Mouse (Mus musculus) intestine, embryonic 16.5 days (tissue): ENCODE measurements at regions not wholly inside any gene's neighbourhood (a gene's known extent, or its start where the extent isn't known, plus 50 kb on each side); places are given as distances from the start of the nearest gene placed in this dataset.
A peak's percentile ranks its signal among the peaks of the same experiment; 100 is the strongest.

ENCODE experiments used
- ATAC-seq: fragments of 200-750 bp; cut with Nextera tagmentation; 2 replicates; pipeline ENCODE4 v1.8.0; 2017; ENCODE audit warnings: moderate TSS enrichment, moderate library complexity
- H3K27ac ChIP-seq: fragments of 300-500 bp; sonication (generic); 2 replicates; pipeline ENCODE4 v1.5.1; 2014; ENCODE audit warnings: mild to moderate bottlenecking, low read length
- H3K27me3 ChIP-seq: fragments of 300-500 bp; sonication (generic); replicated peaks from 2 replicates; pipeline ENCODE4 v1.6.1; 2014; ENCODE audit warnings: low read length, control low read depth, mixed read lengths; ENCODE audit not compliant: control insufficient read depth, insufficient read depth
- H3K36me3 ChIP-seq: fragments of 300-500 bp; sonication (generic); 2 replicates; pipeline ENCODE4 v1.6.1; 2014; ENCODE audit warnings: low read length, control low read depth; ENCODE audit not compliant: control insufficient read depth, insufficient read depth
- H3K4me1 ChIP-seq: fragments of 300-500 bp; sonication (generic); 2 replicates; pipeline ENCODE4 v1.6.1; 2014; ENCODE audit warnings: low read length, control low read depth, mixed read lengths; ENCODE audit not compliant: control insufficient read depth, insufficient read depth
- H3K4me2 ChIP-seq: fragments of 300-500 bp; sonication (generic); 2 replicates; pipeline ENCODE4 v1.6.1; 2014; ENCODE audit warnings: low read depth, low read length, control low read depth
- H3K4me3 ChIP-seq: fragments of 300-500 bp; sonication (generic); 2 replicates; pipeline ENCODE4 v1.5.1; 2014; ENCODE audit warnings: mild to moderate bottlenecking, low read length
- H3K9ac ChIP-seq: fragments of 300-500 bp; sonication (generic); 2 replicates; pipeline ENCODE4 v1.6.1; 2014; ENCODE audit warnings: low read depth, low read length
- H3K9me3 ChIP-seq: fragments of 300-500 bp; sonication (generic); 2 replicates; pipeline ENCODE4 v1.6.1; 2016; ENCODE audit warnings: low read length, control low read depth; ENCODE audit not compliant: control insufficient read depth
- WGBS: fragments of 180-500 bp; shearing (Covaris S2); extraction: QIAGEN DNeasy Blood & Tissue Kit; methylation state at CpG from one replicate; pipeline ENCODE4 v1.1.7; 2014; 5-methylcytosine and 5-hydroxymethylcytosine counted together

GRCm38 (mm10) chr13:71459022-71459536 is 504.4 kb downstream of the Irx1 start:
- H3K27me3 ChIP-seq: no peaks in the 10 kb centered on the region; the same call in 1 of the 2 replicates
- ATAC-seq: 0 out of 2 replicates have a peak, but pooled peaks have one; percentile 13

GRCm38 (mm10) chr13:71458061-71458935 is 505.2 kb downstream of the Irx1 start:
- ATAC-seq: peak; percentile 76
- no peaks in the 10 kb centered on the region for H3K9me3 ChIP-seq
- H3K4me3 ChIP-seq: peak overlapping the region; percentile 1; the same call in 1 of the 2 replicates

More at GRCm38 (mm10) chr13:71459022-71459536, 504.4 kb downstream of the Irx1 start:
- Histone ChIP-seq H3K4me2 (no peak overlapping the region), H3K9ac (no peak overlapping the region), H3K4me3 (no peak overlapping the region), H3K4me1 (no peaks in the 10 kb centered on the region), H3K27ac (no peak overlapping the region), H3K36me3 (no peaks in the 10 kb centered on the region), H3K9me3 (no peaks in the 10 kb centered on the region)
- WGBS: 45% methylated on average over 11 of the region's 11 CpGs

GRCm38 (mm10) chr13:71457550-71457949 is 506.0 kb downstream of the Irx1 start:
- Histone ChIP-seq H3K9ac (no peak overlapping the region), H3K27ac (no peak overlapping the region), H3K4me2 (no peak overlapping the region), H3K4me3 (no peak overlapping the region), H3K4me1 (no peaks in the 10 kb centered on the region), H3K36me3 (no peaks in the 10 kb centered on the region), H3K9me3 (no peaks in the 10 kb centered on the region), H3K27me3 (no peaks in the 10 kb centered on the region; the same call in 1 of the 2 replicates)
- no peak for ATAC-seq
- WGBS: 81% methylated on average over 3 of the region's 3 CpGs

More at GRCm38 (mm10) chr13:71458061-71458935, 505.2 kb downstream of the Irx1 start:
- H3K4me2 ChIP-seq: peak overlapping the region; percentile 24; the same call in 1 of the 2 replicates
- H3K36me3 ChIP-seq: no peaks in the 10 kb centered on the region
- no peaks in the 10 kb centered on the region; the same call in 1 of the 2 replicates for H3K27me3 ChIP-seq
- no peaks in the 10 kb centered on the region for H3K4me1 ChIP-seq
- H3K9ac ChIP-seq: peak overlapping the region; percentile 34; the same call in 1 of the 2 replicates
- WGBS: 3% methylated on average over 25 of the region's 25 CpGs
- no peak overlapping the region for H3K27ac ChIP-seq

- no peak for ATAC-seq
- H3K27ac ChIP-seq: no peak overlapping the region
- no peak overlapping the region for H3K4me2 ChIP-seq
- no peaks in the 10 kb centered on the region for H3K36me3 ChIP-seq
- no peak overlapping the region for H3K9ac ChIP-seq
- H3K27me3 ChIP-seq: no peaks in the 10 kb centered on the region; the same call in 1 of the 2 replicates
- H3K4me3 ChIP-seq: no peak overlapping the region
- no peaks in the 10 kb centered on the region for H3K9me3 ChIP-seq
- H3K4me1 ChIP-seq: no peaks in the 10 kb centered on the region
- WGBS: 89% methylated on average over 5 of the region's 5 CpGs
Measured at GRCm38 (mm10) chr13:71452258-71452657, 511.3 kb downstream of the Irx1 start.

GRCm38 (mm10) chr13:71437601-71438099 is 525.9 kb downstream of the Irx1 start:
- no peaks in the 10 kb centered on the region for H3K4me1 ChIP-seq

GRCm38 (mm10) chr13:71403654-71404560 is 559.6 kb downstream of the Irx1 start:
- Histone ChIP-seq H3K4me2 (no peak overlapping the region), H3K36me3 (no peaks in the 10 kb centered on the region), H3K4me1 (no peaks in the 10 kb centered on the region), H3K27me3 (no peaks in the 10 kb centered on the region), H3K27ac (no peak overlapping the region), H3K4me3 (no peak overlapping the region), H3K9ac (no peak overlapping the region), H3K9me3 (no peaks in the 10 kb centered on the region)
- WGBS: 64% methylated on average over 21 of the region's 21 CpGs
- ATAC-seq: no peak

More at GRCm38 (mm10) chr13:71437601-71438099, 525.9 kb downstream of the Irx1 start:
- no peak overlapping the region for H3K27ac ChIP-seq
- 27% methylated on average over 2 of the region's 2 CpGs for WGBS
- no peak overlapping the region for H3K4me3 ChIP-seq
- H3K36me3 ChIP-seq: no peaks in the 10 kb centered on the region
- peak; percentile 40; the same call in 1 of the 2 replicates for ATAC-seq
- H3K27me3 ChIP-seq: no peaks in the 10 kb centered on the region
- H3K4me2 ChIP-seq: no peak overlapping the region
- H3K9me3 ChIP-seq: no peaks in the 10 kb centered on the region
- no peak overlapping the region for H3K9ac ChIP-seq

GRCm38 (mm10) chr13:71393716-71394309 is 552.2 kb upstream of the Adamts16 start:
- H3K27ac ChIP-seq: no peak overlapping the region
- no peaks in the 10 kb centered on the region for H3K4me1 ChIP-seq
- no peaks in the 10 kb centered on the region; the same call in 1 of the 2 replicates for H3K9me3 ChIP-seq
- no peak overlapping the region for H3K4me3 ChIP-seq
- ATAC-seq: no peak
- no peak overlapping the region for H3K9ac ChIP-seq
- H3K4me2 ChIP-seq: no peak overlapping the region
- no peaks in the 10 kb centered on the region for H3K36me3 ChIP-seq
- H3K27me3 ChIP-seq: no peaks in the 10 kb centered on the region
- 61% methylated on average over 10 of the region's 10 CpGs for WGBS

GRCm38 (mm10) chr13:71378641-71379040 is 537.0 kb upstream of the Adamts16 start:
- Histone ChIP-seq H3K9ac (no peak overlapping the region), H3K4me2 (no peak overlapping the region), H3K4me3 (no peak overlapping the region), H3K4me1 (no peaks in the 10 kb centered on the region), H3K27me3 (no peaks in the 10 kb centered on the region), H3K9me3 (no peaks in the 10 kb centered on the region), H3K36me3 (no peaks in the 10 kb centered on the region), H3K27ac (no peak overlapping the region)
- WGBS: 74% methylated on average over 2 of the region's 2 CpGs
- ATAC-seq: no peak
